Mouse (Mus musculus) limb, embryonic 15.5 days (tissue): ENCODE data around the gene Wnt9b. TPM values are rescaled to one million over a fixed set of nuclear protein-coding genes. Genes with fewer than 3 reads are reported as not detected.

Experiments
- ATAC-seq: fragments of 200-750 bp; cut with Nextera tagmentation; 2 replicates; pipeline ENCODE4 v1.8.0; 2017; ENCODE audit warnings: low read depth, moderate TSS enrichment; ENCODE audit not compliant: insufficient number of reproducible peaks, low FRiP score, low TSS enrichment
- H3K27ac ChIP-seq: fragments of 300-500 bp; sonication (generic); 2 replicates; pipeline ENCODE4 v1.5.1; 2015; ENCODE audit warnings: moderate library complexity, mild to moderate bottlenecking, inconsistent platforms
- H3K27me3 ChIP-seq: fragments of 300-500 bp; sonication (generic); 2 replicates; pipeline ENCODE4 v1.6.1; 2015; ENCODE audit warnings: inconsistent platforms
- H3K36me3 ChIP-seq: fragments of 300-500 bp; sonication (generic); 2 replicates; pipeline ENCODE4 v1.6.1; 2015; ENCODE audit warnings: inconsistent platforms
- H3K4me1 ChIP-seq: fragments of 300-500 bp; sonication (generic); 2 replicates; pipeline ENCODE4 v1.6.1; 2015; ENCODE audit warnings: inconsistent platforms
- H3K4me2 ChIP-seq: fragments of 300-500 bp; sonication (generic); 2 replicates; pipeline ENCODE4 v1.6.1; 2015; ENCODE audit warnings: mild to moderate bottlenecking, inconsistent platforms
- H3K4me3 ChIP-seq: fragments of 300-500 bp; sonication (generic); 2 replicates; pipeline ENCODE4 v1.5.1; 2015; ENCODE audit warnings: mild to moderate bottlenecking, inconsistent platforms
- H3K9ac ChIP-seq: fragments of 300-500 bp; sonication (generic); 2 replicates; pipeline ENCODE4 v1.6.1; 2015; ENCODE audit warnings: inconsistent platforms
- H3K9me3 ChIP-seq: fragments of 300-500 bp; sonication (generic); 2 replicates; pipeline ENCODE4 v1.6.1; 2016; ENCODE audit warnings: inconsistent platforms
- WGBS: fragments of 180-500 bp; shearing (Covaris S2); methylation state at CpG from one replicate; pipeline ENCODE4 v1.1.7; 2015; 5-methylcytosine and 5-hydroxymethylcytosine counted together
- polyA plus RNA-seq: library from polyadenylated mRNA; unstranded; fragments of >200 nt; fragmentation: Nextera tagmentation; extraction: Ambion mirVana; gene quantifications from 2 replicates; pipeline ENCODE4 v1.2.1, GENCODE M21; 2015

Gene Wnt9b
- polyA plus RNA-seq: 0.51 and 0.76 TPM in 2 replicates

- Histone ChIP-seq H3K4me2 (peak within 1 kb of the TSS; percentile 87), H3K36me3 (no peaks in the 10 kb centered on the region), H3K27ac (no peak within 1 kb of the TSS), H3K27me3 (peaks cover 76% of the 10 kb centered on the region), H3K4me3 (peak within 1 kb of the TSS; percentile 47), H3K9ac (0 out of 2 replicates have a peak within 1 kb of the TSS, but pooled peaks have one; percentile 4), H3K4me1 (peaks cover 13% of the 10 kb centered on the region), H3K9me3 (no peaks in the 10 kb centered on the region)
- ATAC-seq: no peak
- WGBS: 2% methylated on average over 38 of the region's 68 CpGs
Observed at GRCm38 (mm10) chr11:103749306-103750089, at the start of gene Wnt9b. Gene Wnt9b (minus strand): TSS chr11:103749821.

GRCm38 (mm10) chr11:103789951-103790350 lies 40.3 kb upstream of the Wnt9b start:
- H3K4me3 ChIP-seq: no peak overlapping the region
- H3K9ac ChIP-seq: no peak overlapping the region
- WGBS: 66% methylated on average over 5 of the region's 5 CpGs
- ATAC-seq: no peak
- H3K27me3 ChIP-seq: peaks cover 20% of the 10 kb centered on the region
- H3K4me2 ChIP-seq: no peak overlapping the region
- H3K4me1 ChIP-seq: no peaks in the 10 kb centered on the region
- no peaks in the 10 kb centered on the region for H3K9me3 ChIP-seq
- no peak overlapping the region for H3K27ac ChIP-seq
- no peaks in the 10 kb centered on the region for H3K36me3 ChIP-seq

GRCm38 (mm10) chr11:103780152-103780551 lies 30.5 kb upstream of the Wnt9b start:
- H3K27me3 ChIP-seq: peaks cover 28% of the 10 kb centered on the region
- H3K4me2 ChIP-seq: no peak overlapping the region
- H3K4me3 ChIP-seq: no peak overlapping the region
- no peak overlapping the region for H3K27ac ChIP-seq
- 21% methylated on average over 9 of the region's 9 CpGs for WGBS
- no peak overlapping the region for H3K9ac ChIP-seq
- H3K4me1 ChIP-seq: peaks cover 9% of the 10 kb centered on the region
- H3K36me3 ChIP-seq: no peaks in the 10 kb centered on the region
- ATAC-seq: peak; percentile 49; the same call in 1 of the 2 replicates
- H3K9me3 ChIP-seq: no peaks in the 10 kb centered on the region

- Histone ChIP-seq H3K9me3 (no peaks in the 10 kb centered on the region), H3K9ac (no peak overlapping the region), H3K27me3 (peaks cover 80% of the 10 kb centered on the region), H3K4me2 (peak overlapping the region; percentile 59), H3K36me3 (no peaks in the 10 kb centered on the region), H3K4me3 (peak overlapping the region; percentile 39), H3K4me1 (peaks cover 37% of the 10 kb centered on the region), H3K27ac (peak overlapping the region; percentile 7; the same call in 1 of the 2 replicates)
- 2% methylated on average over 19 of the region's 19 CpGs for WGBS
- no peak for ATAC-seq
Observed at GRCm38 (mm10) chr11:103774228-103774530, 24.6 kb upstream of the Wnt9b start.

- under 1% methylated on average over 60 of the region's 60 CpGs for WGBS
- no peak for ATAC-seq
- H3K9ac ChIP-seq: peak within 1 kb of the TSS; percentile 15; the same call in 1 of the 2 replicates
Observed at GRCm38 (mm10) chr11:103773387-103774227, 24.0 kb upstream of the Wnt9b start, which contains the start of gene Wnt3. Gene Wnt3 (plus strand): TSS chr11:103774150.

GRCm38 (mm10) chr11:103772505-103773386 lies 23.1 kb upstream of the Wnt9b start:
- H3K4me1 ChIP-seq: peaks cover 37% of the 10 kb centered on the region
- H3K36me3 ChIP-seq: no peaks in the 10 kb centered on the region
- H3K9ac ChIP-seq: no peak overlapping the region
- no peak overlapping the region for H3K27ac ChIP-seq
- H3K9me3 ChIP-seq: no peaks in the 10 kb centered on the region
- 1% methylated on average over 23 of the region's 23 CpGs for WGBS
- H3K27me3 ChIP-seq: peaks cover 92% of the 10 kb centered on the region
- ATAC-seq: no peak
- H3K4me3 ChIP-seq: peak overlapping the region; percentile 39
- peak overlapping the region; percentile 59 for H3K4me2 ChIP-seq

More at GRCm38 (mm10) chr11:103773387-103774227, 24.0 kb upstream of the Wnt9b start, which contains the start of gene Wnt3:
- Histone ChIP-seq H3K27me3 (peaks cover 86% of the 10 kb centered on the region), H3K36me3 (no peaks in the 10 kb centered on the region), H3K4me2 (peak within 1 kb of the TSS; percentile 59), H3K9me3 (no peaks in the 10 kb centered on the region), H3K4me1 (peaks cover 37% of the 10 kb centered on the region), H3K27ac (peak within 1 kb of the TSS; percentile 11), H3K4me3 (peak within 1 kb of the TSS; percentile 39)

- H3K4me2 ChIP-seq: no peak overlapping the region
- WGBS: 2% methylated on average over 19 of the region's 19 CpGs
- H3K4me3 ChIP-seq: 0 out of 2 replicates have a peak overlapping the region, but pooled peaks have one; percentile 1
- ATAC-seq: no peak
- no peaks in the 10 kb centered on the region for H3K9me3 ChIP-seq
- H3K27me3 ChIP-seq: peaks cover 80% of the 10 kb centered on the region
- H3K4me1 ChIP-seq: peaks cover 37% of the 10 kb centered on the region
- H3K36me3 ChIP-seq: no peaks in the 10 kb centered on the region
- no peak overlapping the region for H3K9ac ChIP-seq
- no peak overlapping the region for H3K27ac ChIP-seq
Observed at GRCm38 (mm10) chr11:103771160-103771817, 21.7 kb upstream of the Wnt9b start.

GRCm38 (mm10) chr11:103765556-103766011 lies 16.0 kb upstream of the Wnt9b start:
- Histone ChIP-seq H3K4me1 (no peaks in the 10 kb centered on the region), H3K4me2 (no peak overlapping the region), H3K27me3 (peaks cover 35% of the 10 kb centered on the region), H3K4me3 (no peak overlapping the region), H3K9ac (no peak overlapping the region), H3K9me3 (no peaks in the 10 kb centered on the region), H3K27ac (no peak overlapping the region), H3K36me3 (no peaks in the 10 kb centered on the region)
- 14% methylated on average over 6 of the region's 6 CpGs for WGBS
- ATAC-seq: no peak

- H3K27ac ChIP-seq: no peak overlapping the region
- no peaks in the 10 kb centered on the region for H3K36me3 ChIP-seq
- no peak for ATAC-seq
- no peak overlapping the region for H3K4me2 ChIP-seq
- H3K9ac ChIP-seq: no peak overlapping the region
- whole genome bisulfite sequencing: 59% methylated on average over 6 of the region's 6 CpGs
- H3K9me3 ChIP-seq: no peaks in the 10 kb centered on the region
- H3K4me3 ChIP-seq: no peak overlapping the region
- no peaks in the 10 kb centered on the region for H3K4me1 ChIP-seq
- H3K27me3 ChIP-seq: peaks cover 25% of the 10 kb centered on the region
Observed at GRCm38 (mm10) chr11:103764601-103765000, 15.0 kb upstream of the Wnt9b start.

- Histone ChIP-seq H3K4me2 (no peak overlapping the region), H3K9ac (no peak overlapping the region), H3K27me3 (peaks cover 15% of the 10 kb centered on the region), H3K4me3 (no peak overlapping the region), H3K27ac (no peak overlapping the region), H3K9me3 (no peaks in the 10 kb centered on the region), H3K4me1 (no peaks in the 10 kb centered on the region), H3K36me3 (no peaks in the 10 kb centered on the region)
- no peak for ATAC-seq
- 26% methylated on average over 10 of the region's 10 CpGs for WGBS
Observed at GRCm38 (mm10) chr11:103763410-103764163, 14.0 kb upstream of the Wnt9b start.
